Mouse (Mus musculus) macrophage (primary cell): ENCODE results near the gene Zfp628. TPM values are rescaled to one million over a fixed set of nuclear protein-coding genes. Genes with fewer than 3 reads are reported as not detected.

Experiments used
- H3K27ac ChIP-seq: fragments of 350-480 bp; formaldehyde crosslinking; 2 replicates; pipeline ENCODE4 v1.9.0; 2021
- H3K36me3 ChIP-seq: fragments of 350-480 bp; formaldehyde crosslinking; 2 replicates; pipeline ENCODE4 v1.9.0; 2021; ENCODE audit errors: inconsistent target
- H3K4me3 ChIP-seq: fragments of 350-480 bp; formaldehyde crosslinking; 2 replicates; pipeline ENCODE4 v1.9.0; 2021; ENCODE audit errors: inconsistent target
- H3K79me2 ChIP-seq: fragments of 350-480 bp; formaldehyde crosslinking; 2 replicates; pipeline ENCODE4 v1.9.0; 2021; ENCODE audit errors: inconsistent target
- WGBS: methylation state at CpG from one replicate; pipeline ENCODE4 v1.1.7; 2026; ENCODE audit warnings: inconsistent platforms; ENCODE audit not compliant: missing documents; 5-methylcytosine and 5-hydroxymethylcytosine counted together
- polyA plus RNA-seq: library from polyadenylated mRNA; stranded (reverse); fragments of 250-400 nt; gene quantifications from 3 replicates; pipeline ENCODE4 v1.2.4, GENCODE M21; 2018; ENCODE audit warnings: inconsistent platforms

Zfp628 gene
- polyA plus RNA-seq, 1 experiment from 2014 or later = 3.1 TPM

DNA sequence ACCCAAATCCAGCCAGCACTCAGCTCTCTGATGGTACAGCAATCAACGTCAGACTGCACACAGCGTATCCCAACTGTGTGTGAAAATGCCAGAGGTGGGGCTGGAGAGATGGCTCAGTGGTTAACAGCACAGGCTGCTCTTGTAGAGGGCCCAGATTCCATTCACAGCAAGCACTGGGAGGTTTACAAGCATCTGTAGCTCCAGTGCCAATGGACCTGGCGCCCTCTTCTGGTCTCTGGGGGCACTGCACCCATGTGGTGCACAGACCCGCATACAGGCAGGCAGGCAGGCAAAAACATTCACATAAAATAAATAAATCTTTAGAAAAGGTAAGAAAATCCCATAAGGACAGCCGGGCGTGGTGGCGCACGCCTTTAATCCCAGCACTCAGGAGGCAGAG is 13.8 kb upstream of the Zfp628 start:
- WGBS = 68% methylated on average over 4 of the region's 8 CpGs
- no peak overlapping the region for H3K27ac ChIP-seq

DNA sequence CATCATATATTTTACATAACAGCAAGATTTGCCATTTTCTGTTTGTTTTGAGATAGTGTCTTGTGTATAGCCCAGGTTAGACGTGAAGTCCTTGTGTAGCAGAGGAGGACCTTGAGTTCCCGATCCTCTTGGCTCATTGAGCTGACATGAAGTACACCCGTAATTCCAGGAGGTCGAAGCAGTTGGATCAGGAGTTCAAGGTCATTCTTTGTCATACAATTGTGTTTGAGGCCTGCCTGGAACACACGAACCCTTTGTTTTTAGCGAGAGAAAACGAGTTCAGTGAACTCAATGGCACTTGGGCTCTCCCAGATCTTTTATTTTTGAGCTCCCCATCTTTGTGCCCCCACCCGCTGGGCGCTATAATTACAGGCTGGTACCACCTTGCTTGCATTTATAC is 12.6 kb upstream of the Zfp628 start:
- WGBS = 93% methylated on average over 9 of the region's 9 CpGs
- no peak overlapping the region for H3K4me3 ChIP-seq
- no peaks in the 10 kb centered on the region for H3K79me2 ChIP-seq
- no peaks in the 10 kb centered on the region for H3K36me3 ChIP-seq
- no peak overlapping the region for H3K27ac ChIP-seq

More for the DNA sequence above, 13.8 kb upstream of the Zfp628 start:
- H3K4me3 ChIP-seq = no peak overlapping the region
- H3K79me2 ChIP-seq = no peaks in the 10 kb centered on the region
- H3K36me3 ChIP-seq = no peaks in the 10 kb centered on the region

DNA sequence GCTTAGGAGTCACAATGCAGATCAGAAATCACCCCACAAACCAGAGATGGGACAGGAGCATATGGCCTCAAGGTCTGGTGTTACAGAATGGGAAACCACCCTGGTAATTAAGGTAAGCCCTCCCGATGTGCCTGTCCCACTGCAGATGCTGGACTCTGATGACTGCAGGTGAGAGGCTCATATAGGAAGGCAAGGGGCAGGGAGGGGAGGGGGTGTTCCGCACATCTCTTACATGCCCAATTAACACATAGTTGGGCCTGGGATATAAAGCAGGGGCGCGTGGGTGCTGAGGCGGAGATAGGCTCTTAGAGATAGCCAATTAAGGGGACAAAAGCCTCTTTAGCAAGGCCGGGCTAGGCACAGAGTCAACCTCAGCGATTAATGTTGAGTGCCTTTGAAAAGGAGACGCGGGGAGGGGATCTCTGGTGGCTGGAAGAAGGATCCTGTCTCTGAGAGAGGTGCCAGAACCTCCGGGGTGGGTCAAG is 8.5 kb upstream of the Zfp628 start, which contains the start of gene Gm36210:
TSS of gene Gm36210 (minus strand) at position 51 of the 485 bp plus-strand sequence.
- H3K27ac ChIP-seq = no peak within 1 kb of the TSS
- WGBS = 90% methylated on average over 10 of the region's 10 CpGs
- H3K4me3 ChIP-seq = no peak within 1 kb of the TSS
- H3K79me2 ChIP-seq = no peaks in the 10 kb centered on the region
- H3K36me3 ChIP-seq = no peaks in the 10 kb centered on the region

DNA sequence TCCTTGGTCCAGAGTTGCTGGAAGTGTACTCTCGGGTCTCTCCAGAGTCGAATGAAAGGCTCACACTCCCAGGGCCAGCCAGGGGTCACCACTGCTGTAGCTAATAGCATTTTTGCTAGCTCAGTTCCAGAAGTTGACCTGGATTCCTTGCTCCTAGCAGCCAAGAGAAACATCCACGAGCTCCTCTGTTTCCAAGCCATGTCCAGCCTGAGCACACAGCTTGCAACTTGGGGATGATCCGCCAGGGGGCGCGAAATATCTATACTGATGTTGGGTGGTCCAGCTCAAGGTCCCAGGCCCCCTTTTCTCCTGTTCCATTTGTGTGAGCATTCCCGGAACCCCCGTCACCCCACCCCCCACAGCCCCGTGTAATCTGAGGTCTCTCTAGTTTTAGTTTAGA is 3.5 kb upstream of the Zfp628 start:
- H3K4me3 ChIP-seq = no peak overlapping the region
- no peaks in the 10 kb centered on the region for H3K36me3 ChIP-seq
- peaks cover 11% of the 10 kb centered on the region for H3K79me2 ChIP-seq
- 52% methylated on average over 9 of the region's 9 CpGs for WGBS
- H3K27ac ChIP-seq = no peak overlapping the region

DNA sequence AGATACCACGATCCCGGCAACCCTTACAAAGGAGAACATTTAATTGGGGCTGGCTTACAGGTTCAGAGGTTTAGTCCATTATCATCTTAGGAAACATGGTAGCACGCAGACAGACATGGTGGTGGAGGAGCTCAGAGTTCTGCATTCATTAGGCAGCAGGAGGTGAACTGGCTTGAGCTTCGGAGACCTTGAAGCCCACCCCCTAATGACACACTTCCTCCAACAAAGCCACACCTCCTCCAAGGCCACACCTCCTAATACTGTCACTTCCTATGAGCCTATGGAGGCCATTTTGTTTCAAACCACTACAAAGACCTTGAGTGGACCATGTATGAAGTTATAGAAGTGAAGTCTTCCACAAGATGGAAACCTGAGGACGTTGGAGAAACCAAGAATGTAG is 2.8 kb upstream of the Zfp628 start:
- H3K79me2 ChIP-seq = peaks cover 18% of the 10 kb centered on the region
- no peaks in the 10 kb centered on the region for H3K36me3 ChIP-seq
- no peak overlapping the region for H3K27ac ChIP-seq
- 85% methylated on average over 5 of the region's 5 CpGs for WGBS
- no peak overlapping the region for H3K4me3 ChIP-seq

DNA sequence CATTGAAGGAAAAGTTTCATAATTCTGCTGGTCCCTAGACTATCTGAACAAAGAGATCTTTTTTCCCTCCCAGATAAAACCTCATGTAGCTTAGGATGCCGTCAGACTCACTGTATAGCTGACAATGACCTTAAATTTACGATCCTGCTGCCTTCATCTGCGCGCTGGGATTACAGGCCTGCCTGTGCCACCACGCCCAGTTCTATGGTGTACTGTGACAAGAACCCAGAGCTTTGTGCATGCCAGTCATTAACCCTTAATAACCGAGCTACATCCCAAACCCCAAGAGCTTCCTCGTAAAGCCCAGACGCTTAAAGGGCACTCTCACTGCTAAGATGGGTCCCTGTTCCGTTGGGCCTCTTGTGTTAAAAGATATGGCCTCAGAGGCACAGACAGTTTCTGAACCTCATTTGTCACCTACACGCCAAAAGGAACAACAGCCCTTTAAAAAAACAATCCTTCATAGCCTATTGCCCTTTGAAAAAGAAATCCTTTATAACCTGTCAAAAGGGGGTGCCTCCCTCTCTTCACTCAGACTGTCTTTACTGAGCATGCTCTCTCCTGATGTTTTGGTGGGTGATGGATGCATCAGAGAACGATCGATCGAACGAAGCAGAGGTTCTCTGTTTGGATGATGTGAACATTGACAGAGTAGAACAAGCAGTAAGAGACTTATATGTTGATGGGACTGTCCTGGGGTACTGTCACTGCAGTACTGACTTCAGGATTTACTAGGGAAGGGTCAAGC is 826 bp downstream of the Zfp628 start:
- Histone ChIP-seq H3K36me3 (peaks cover 20% of the 10 kb centered on the region; the same call in 1 of the 2 replicates), H3K4me3 (peak overlapping the region; percentile 72), H3K79me2 (peaks cover 30% of the 10 kb centered on the region), H3K27ac (peak overlapping the region; percentile 73)
- WGBS = 20% methylated on average over 14 of the region's 14 CpGs

DNA sequence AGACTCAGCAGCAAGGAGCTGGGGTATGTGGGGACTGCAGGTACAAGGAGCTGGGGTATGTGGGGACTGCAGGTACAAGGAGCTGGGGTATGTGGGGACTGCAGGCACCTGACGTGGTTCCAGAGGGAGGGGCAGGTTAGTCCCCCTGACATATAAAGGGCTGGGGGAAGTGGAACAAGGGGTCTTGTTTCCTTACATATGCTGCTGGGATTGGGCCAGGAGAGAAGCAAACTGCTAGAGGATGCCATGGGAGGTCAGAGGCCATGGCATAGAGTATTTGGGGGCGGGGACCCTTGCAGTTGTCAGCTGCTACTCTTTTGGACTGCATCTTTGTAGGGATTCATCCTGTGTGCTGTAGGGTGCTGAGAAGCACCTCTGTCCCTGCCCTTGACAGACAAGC is 2.5 kb downstream of the Zfp628 start:
- WGBS = 93% methylated on average over 2 of the region's 2 CpGs
- Histone ChIP-seq H3K79me2 (peaks cover 30% of the 10 kb centered on the region), H3K27ac (no peak overlapping the region), H3K36me3 (peaks cover 20% of the 10 kb centered on the region; the same call in 1 of the 2 replicates), H3K4me3 (no peak overlapping the region)

DNA sequence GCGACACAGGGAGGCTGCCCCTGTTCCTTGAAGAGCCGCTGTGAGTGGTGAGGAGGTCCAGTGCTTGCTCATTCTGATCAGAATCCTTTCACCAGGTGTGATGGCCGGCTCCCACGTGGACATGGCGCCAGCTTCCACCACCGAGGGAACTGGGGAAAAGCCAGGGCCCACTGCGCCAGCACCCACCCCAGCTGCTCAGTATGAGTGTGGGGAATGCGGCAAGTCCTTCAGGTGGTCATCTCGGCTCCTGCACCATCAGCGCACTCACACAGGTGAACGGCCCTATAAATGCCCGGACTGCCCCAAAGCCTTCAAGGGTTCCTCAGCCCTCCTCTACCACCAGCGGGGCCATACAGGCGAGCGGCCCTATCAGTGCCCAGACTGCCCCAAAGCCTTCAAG is 3.7 kb downstream of the Zfp628 start:
- Histone ChIP-seq H3K4me3 (no peak overlapping the region), H3K79me2 (peaks cover 30% of the 10 kb centered on the region), H3K36me3 (peaks cover 20% of the 10 kb centered on the region; the same call in 1 of the 2 replicates), H3K27ac (no peak overlapping the region)
- WGBS = 91% methylated on average over 15 of the region's 15 CpGs

DNA sequence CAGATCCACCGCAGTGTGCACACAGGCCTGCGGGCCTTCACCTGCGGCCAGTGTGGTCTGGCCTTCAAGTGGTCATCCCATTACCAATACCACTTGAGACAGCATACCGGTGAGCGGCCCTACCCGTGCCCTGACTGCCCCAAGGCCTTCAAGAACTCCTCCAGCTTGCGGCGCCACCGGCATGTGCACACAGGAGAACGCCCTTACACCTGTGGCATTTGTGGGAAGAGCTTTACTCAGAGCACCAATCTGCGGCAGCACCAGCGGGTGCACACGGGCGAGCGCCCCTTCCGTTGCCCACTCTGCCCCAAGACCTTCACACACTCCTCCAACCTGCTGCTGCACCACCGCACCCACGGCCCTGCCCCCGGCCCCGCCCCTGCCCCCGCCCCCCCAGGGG is 4.1 kb downstream of the Zfp628 start:
- WGBS = 96% methylated on average over 18 of the region's 21 CpGs
- Histone ChIP-seq H3K4me3 (no peak overlapping the region), H3K36me3 (peaks cover 20% of the 10 kb centered on the region; the same call in 1 of the 2 replicates)

DNA sequence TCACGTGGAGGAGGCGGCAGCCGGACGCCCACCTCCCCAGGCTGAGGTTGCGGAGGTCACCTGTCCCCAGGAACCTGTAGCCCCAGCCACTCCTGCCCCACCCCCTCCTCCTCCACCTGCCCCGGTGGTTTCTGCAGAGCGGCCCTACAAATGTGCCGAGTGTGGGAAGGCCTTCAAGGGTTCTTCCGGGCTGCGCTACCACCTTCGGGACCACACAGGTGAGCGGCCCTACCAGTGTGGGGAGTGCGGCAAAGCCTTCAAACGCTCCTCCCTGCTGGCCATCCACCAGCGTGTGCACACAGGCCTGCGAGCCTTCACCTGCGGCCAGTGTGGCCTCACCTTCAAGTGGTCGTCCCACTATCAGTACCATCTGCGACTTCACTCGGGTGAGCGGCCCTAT is 5.0 kb downstream of the Zfp628 start:
- Histone ChIP-seq H3K36me3 (peaks cover 20% of the 10 kb centered on the region; the same call in 1 of the 2 replicates), H3K79me2 (peaks cover 30% of the 10 kb centered on the region), H3K4me3 (no peak overlapping the region), H3K27ac (no peak overlapping the region)
- 93% methylated on average over 21 of the region's 21 CpGs for WGBS

More for the DNA sequence above, 4.1 kb downstream of the Zfp628 start:
- H3K79me2 ChIP-seq = peaks cover 30% of the 10 kb centered on the region
- H3K27ac ChIP-seq = no peak overlapping the region

DNA sequence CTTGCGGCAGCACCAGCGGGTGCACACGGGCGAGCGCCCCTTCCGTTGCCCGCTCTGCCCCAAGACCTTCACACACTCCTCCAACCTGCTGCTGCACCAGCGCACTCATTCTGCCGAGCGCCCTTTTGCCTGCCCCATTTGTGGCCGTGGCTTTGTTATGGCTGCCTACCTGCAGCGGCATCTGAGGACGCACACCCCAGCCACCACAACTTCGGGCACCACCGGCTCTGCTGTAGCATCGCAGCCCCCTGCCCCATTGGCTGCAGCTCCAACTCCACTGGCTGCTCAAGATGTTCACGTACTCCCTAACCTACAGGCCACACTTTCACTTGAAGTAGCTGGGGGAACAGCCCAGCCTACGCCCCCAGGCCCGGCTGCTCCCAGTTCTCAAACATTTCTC is 5.5 kb downstream of the Zfp628 start:
- Histone ChIP-seq H3K4me3 (no peak overlapping the region), H3K79me2 (peaks cover 29% of the 10 kb centered on the region), H3K27ac (no peak overlapping the region), H3K36me3 (peaks cover 20% of the 10 kb centered on the region; the same call in 1 of the 2 replicates)
- 97% methylated on average over 17 of the region's 19 CpGs for WGBS

DNA sequence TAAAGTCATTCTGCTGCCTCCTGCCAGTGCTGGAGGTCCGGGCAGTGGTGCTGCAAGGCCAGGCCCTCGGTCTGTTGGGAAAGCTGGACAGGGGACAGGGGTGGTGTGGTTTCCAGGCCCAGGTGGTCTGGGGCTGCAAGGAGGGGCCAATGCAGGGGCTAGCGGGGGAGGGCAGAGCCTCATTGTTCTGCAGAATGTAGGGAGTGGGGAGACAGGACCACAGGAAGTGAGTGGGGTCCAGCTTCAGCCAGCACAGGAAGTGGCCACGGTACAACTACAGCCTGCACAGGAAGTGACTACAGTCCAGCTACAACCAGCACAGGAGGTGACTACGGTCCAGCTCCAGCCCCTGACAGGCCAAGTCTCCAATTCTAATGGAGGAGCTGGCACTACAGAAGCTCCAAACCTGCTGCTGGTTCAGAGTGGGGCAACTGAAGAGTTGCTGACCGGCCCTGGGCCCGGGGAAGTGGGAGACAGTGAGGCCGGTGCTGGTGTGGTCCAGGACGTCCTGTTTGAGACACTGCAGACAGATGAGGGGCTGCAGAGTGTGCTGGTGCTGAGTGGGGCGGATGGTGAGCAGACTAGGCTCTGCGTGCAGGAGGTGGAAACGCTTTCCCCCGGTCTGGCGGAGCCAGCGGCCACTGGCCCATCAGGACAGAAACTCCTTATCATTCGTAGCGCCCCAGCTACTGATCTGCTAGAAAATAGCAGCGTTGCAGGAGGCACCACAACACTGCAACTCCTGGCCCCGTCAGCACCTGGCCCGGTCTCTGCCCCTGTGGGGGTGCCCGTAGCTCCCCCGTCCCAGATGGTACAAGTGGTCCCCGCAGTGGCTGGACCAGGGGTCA is 6.2 kb downstream of the Zfp628 start:
- 59% methylated on average over 23 of the region's 23 CpGs for WGBS
- H3K36me3 ChIP-seq = peaks cover 20% of the 10 kb centered on the region; the same call in 1 of the 2 replicates
- H3K4me3 ChIP-seq = no peak overlapping the region
- no peak overlapping the region for H3K27ac ChIP-seq
- H3K79me2 ChIP-seq = peaks cover 22% of the 10 kb centered on the region

DNA sequence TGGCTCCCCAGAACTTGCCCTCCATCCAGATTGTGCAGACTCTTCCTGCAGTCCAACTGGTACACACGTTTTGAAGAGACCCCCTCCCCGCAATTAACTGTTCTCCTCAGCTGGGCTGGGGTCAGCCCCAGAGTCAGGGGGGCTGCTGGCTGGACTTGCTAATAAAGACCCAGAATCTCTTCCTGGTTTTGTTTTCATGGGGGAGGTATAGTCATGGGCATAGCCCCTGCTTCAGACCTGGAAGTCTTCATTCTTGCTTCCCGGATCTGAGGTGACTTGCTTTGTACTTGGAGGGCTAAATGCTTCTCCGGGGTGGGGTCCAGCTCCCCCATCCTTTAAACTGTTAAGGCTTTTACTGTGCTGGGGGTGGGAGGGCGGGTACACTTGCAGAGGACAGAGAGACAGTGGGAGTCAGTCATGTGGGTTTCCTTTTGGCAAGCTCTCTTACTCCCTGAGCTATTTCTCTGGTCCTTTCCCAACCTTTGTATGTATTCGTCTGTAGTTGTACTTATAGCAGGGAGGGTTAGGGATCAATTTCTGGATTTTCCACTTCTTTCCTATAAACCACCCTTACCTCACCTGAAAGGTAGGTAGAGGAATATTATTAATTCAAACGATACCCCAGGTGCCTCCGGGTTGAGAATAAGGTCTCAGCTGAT is 6.9 kb downstream of the Zfp628 start, which contains the start of gene Nat14:
TSS of gene Nat14 (plus strand) at position 205 of the 659 bp plus-strand sequence.
- Histone ChIP-seq H3K4me3 (no peak within 1 kb of the TSS), H3K27ac (no peak within 1 kb of the TSS), H3K36me3 (peaks cover 20% of the 10 kb centered on the region; the same call in 1 of the 2 replicates), H3K79me2 (peaks cover 15% of the 10 kb centered on the region)
- WGBS = 47% methylated on average over 8 of the region's 8 CpGs

DNA sequence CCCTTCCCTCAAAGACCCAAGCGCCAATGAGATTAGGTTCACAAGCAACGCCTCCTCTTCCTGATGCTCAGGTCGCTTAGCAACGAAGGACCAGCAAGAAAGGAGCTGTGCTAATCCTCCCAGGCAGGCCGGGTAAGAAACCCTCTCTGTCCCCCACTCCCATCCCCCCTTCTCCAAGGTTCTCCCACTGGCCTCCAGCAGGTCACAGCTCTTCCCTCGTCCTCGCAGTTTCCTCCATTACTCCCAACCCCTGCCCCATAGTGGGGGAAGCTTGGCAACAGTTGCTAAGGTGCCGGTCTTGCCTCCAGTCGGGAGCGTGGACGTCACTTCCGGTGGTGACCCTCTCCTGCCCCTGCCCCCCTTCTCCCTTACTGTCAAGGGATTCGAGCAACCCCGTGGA is 7.5 kb downstream of the Zfp628 start:
- 3% methylated on average over 14 of the region's 14 CpGs for WGBS
- Histone ChIP-seq H3K27ac (no peak overlapping the region), H3K79me2 (peaks cover 9% of the 10 kb centered on the region; the same call in 1 of the 2 replicates), H3K4me3 (no peak overlapping the region), H3K36me3 (peaks cover 20% of the 10 kb centered on the region; the same call in 1 of the 2 replicates)
